Mouse (Mus musculus) layer of hippocampus, adult 9-11 months (tissue): ENCODE measurements around the gene Gm7347.
A peak's percentile ranks its signal among the peaks of the same experiment; 100 is the strongest.
"Not testable (repeated sequence)": the region's sequence is repeated elsewhere in the genome, so short reads cannot be mapped to it uniquely, and the experiment has no call there.

Experiments
- DNase-seq: peaks from one replicate; pipeline ENCODE4 v3.0.0; 2022

Gm7347 gene

GRCm38 (mm10) chr5:26058481-26058880 lies at the start of gene Gm7347:
TSS of gene Gm7347 (minus strand) at chr5:26058581.
- DNase-seq = not testable (repeated sequence)

- not testable (repeated sequence) for DNase-seq
These were observed 46.9 kb upstream of the Gm7347 start, which contains the start of gene 5031410I06Rik for GRCm38 (mm10) chr5:26105262-26105661. TSS of gene 5031410I06Rik (minus strand) at chr5:26105362.

GRCm38 (mm10) chr5:26089191-26089590 lies 30.8 kb upstream of the Gm7347 start, which contains the start of gene Gm10471:
TSS of gene Gm10471 (minus strand) at chr5:26089291.
- DNase-seq = not testable (repeated sequence)

GRCm38 (mm10) chr5:26079023-26079422 lies 20.6 kb upstream of the Gm7347 start:
- not testable (repeated sequence) for DNase-seq

- DNase-seq = no peak
These were observed 12.3 kb upstream of the Gm7347 start for GRCm38 (mm10) chr5:26070716-26071115.

GRCm38 (mm10) chr5:26039458-26039857 lies 18.9 kb downstream of the Gm7347 start, which contains the start of gene Speer4a:
TSS of gene Speer4a (minus strand) at chr5:26039558.
- not testable (repeated sequence) for DNase-seq

GRCm38 (mm10) chr5:26022816-26023215 lies 35.6 kb downstream of the Gm7347 start, which contains the start of gene Gm5862:
TSS of gene Gm5862 (minus strand) at chr5:26022916.
- DNase-seq = not testable (repeated sequence)

GRCm38 (mm10) chr5:26007697-26008096 lies 50.7 kb downstream of the Gm7347 start:
- not testable (repeated sequence) for DNase-seq

GRCm38 (mm10) chr5:26006937-26007695 lies 51.3 kb downstream of the Gm7347 start:
- DNase-seq = peak; percentile 44

- not testable (repeated sequence) for DNase-seq
These were observed 53.7 kb downstream of the Gm7347 start, which contains the start of gene Gm1979 for GRCm38 (mm10) chr5:26004698-26005097. TSS of gene Gm1979 (minus strand) at chr5:26004798.
